Mouse (Mus musculus) retina, embryonic 14.5 days (tissue): ENCODE data around the gene Ttc30a2.
"Not testable (repeated sequence)": the region's sequence is repeated elsewhere in the genome, so short reads cannot be mapped to it uniquely, and the experiment has no call there.

ENCODE experiments used
- DNase-seq: peaks from one replicate; pipeline ENCODE4 v3.0.0-alpha.2; 2015; ENCODE audit warnings: low spot score

The Ttc30a2 gene

DNA sequence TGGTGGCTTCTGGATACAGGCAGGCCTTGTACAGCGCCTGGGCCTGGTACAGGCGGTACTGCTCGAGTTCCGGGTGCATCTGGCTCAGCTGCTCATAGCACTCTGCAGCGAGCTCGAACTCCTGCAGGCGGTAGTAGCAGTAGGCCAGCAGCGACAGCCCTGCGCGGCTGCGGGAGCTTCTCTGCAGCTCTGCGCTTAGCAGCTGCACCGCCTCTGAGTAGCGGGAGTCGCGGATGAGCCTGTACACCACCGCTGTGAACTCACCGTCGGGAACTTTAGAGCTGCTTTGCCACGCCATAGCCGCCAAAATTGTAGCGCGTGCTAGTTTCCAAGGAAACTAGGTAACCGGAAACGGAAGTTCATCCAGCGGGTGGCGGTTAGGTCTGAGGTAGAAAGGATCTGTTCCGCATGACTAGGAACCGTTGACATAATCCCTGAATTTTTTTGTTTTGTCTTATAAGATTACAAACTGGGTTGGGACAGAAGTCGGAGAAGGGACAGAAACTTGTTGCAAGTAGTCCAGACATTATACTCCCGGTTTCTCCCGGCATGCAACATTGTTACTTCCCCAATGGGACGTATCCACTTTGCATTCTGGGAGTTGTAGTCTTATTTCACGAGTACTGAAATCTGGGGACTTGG lies 3.6 kb upstream of the Ttc30a2 start, which contains the start of gene Ttc30a1:
TSS of gene Ttc30a1 (minus strand) at position 528 of the 642 bp plus-strand sequence.
- DNase-seq = peak; percentile 87

DNA sequence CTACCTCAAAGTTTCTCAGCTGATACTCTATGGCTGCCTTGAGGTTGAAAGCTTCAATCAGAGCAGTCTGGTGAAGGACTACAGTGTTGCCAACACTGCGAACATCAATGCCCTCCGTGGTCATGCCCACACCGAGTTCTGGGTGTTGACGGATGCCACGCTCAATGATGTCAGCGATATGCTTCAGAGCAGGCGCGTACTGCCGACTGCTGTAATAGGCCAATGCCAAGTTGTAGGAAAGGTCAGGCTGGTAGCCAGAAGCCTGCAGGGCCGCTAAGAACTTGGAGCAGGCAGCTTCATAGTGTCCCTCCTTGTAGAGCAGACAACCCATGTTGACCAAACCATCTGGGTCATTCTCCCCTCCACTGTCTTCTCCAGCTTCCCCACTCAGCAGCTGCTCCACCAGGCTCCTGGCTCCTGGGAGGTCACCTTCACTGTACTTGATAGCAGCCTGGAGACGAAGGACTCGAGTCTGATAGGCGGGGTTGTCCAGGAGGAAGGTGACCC lies 3.0 kb upstream of the Ttc30a2 start:
- DNase-seq = not testable (repeated sequence)

DNA sequence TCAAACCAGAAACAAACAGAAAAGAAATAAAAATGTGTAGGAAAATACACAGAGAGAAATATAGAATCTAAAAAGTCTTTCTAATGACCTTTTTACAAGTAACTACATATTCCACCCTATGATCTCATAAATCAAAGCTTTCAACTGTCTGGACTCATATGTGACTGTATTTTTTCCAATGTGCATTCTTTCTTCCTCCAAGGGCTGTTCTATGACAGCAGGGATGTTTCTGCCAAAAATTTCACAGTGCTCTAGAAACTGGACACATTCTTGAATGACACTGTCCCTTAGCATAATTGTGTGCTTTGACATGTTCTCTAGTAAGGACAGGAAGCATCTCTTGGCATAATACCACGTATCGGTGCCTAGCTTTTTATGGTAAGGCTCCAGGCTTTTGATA lies 1.9 kb downstream of the Ttc30a2 start:
- DNase-seq = not testable (repeated sequence)

DNA sequence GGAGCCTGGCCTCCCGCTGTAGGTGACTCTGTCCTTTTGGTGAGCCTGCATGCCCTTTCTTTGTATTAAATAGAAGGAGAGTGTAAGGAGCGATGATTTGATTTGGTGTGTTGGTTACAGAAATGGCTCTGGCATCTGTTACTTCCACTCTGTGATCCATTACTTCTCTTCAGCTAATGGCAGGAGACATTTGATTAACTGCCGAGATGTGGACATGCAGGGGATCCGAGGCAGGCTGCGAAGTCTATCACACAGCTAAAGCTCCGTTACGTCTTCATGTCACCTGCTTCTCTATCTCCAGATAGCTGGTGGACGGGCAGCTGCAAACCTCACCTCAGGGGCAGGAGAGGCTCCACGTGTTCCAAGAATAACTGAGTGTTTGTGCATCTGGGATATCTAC lies 3.8 kb downstream of the Ttc30a2 start:
- DNase-seq = no peak

DNA sequence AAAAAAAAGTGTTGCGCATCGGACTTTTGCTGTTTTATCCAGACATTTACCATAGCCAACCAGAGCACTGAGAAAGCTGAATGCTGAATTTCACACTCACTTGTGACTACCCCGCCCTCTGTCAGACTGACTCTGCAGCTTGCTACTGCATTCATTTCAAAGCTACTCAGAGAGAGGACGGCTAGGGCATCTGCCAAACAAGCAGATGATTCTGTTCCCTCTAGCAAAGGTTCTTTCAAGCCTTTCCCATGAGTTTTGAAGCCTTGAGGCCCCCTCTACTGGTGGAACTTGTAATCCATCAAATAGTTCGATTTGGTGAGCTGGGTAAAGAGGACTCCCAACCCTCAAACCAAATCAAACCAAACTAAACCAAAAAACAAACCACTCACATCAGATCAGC lies 13.0 kb downstream of the Ttc30a2 start:
- DNase-seq = peak; percentile 81

DNA sequence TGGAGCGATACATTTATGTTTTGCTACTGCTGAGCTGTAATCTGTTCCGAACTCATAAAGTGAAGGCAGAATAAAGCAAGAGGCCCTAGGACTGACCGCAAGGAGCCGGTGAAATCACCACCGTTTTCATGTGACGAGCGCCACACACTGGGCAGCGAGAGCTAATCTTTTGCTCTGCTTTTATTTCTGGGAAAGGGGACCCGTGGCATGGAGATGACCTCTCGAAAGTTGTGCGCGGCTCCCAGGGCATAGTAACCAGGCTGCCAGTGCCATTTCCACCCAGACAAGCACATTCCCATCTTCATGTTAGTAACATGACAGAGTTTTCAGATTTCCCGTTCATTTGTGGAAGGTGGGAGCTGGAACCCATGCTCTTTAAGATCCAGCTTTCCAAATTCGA lies 13.5 kb downstream of the Ttc30a2 start:
- peak; percentile 67 for DNase-seq

DNA sequence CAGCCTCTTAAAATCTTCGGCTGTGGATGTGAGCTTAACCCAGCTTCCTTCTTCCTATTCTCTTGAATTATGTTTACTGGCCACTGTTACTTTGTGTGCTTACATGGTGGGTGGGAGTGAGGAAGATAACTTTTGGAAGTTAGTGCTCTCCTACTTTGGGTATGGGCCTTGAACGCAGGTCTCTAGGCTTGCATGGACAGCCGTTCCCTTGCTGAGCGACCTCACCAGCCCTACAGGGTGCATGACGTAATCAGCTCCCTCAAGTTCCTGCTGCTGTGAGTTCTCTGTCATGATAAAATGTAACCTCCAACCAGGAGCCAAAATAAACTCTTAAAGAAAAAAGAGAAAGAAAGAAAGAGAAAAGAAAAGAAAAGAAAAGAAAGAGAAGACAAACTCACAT lies 13.9 kb downstream of the Ttc30a2 start:
- no peak for DNase-seq

DNA sequence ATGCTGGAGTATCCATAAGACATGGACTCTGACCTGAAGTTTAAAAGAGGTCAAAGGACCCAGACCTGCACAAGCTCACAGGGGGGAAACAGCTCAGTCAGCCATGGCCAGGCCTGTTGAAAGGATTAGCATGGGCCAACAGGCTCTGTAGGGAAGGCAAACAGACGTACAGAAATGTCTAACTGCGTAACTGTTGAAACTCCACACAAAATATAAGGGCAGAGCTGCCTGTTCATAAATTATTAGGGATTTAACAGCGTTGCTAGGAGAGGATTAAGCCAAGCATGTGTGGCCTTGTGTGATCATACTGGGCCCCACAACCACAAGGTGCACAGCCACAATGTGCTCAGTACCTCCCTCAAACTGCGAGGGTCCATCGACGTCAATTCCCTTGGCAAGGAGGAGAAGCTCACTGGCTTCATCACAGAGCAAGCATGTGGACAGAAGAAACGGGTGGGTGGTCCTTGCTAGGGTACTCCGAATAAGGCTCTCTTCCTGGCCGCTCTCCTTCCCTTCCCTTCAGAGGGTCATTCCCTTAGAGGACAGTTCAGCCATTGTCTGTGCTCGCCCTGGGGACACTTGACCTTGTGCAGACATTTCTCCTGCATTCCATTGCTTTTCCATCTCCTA lies 14.6 kb downstream of the Ttc30a2 start:
- DNase-seq = no peak

DNA sequence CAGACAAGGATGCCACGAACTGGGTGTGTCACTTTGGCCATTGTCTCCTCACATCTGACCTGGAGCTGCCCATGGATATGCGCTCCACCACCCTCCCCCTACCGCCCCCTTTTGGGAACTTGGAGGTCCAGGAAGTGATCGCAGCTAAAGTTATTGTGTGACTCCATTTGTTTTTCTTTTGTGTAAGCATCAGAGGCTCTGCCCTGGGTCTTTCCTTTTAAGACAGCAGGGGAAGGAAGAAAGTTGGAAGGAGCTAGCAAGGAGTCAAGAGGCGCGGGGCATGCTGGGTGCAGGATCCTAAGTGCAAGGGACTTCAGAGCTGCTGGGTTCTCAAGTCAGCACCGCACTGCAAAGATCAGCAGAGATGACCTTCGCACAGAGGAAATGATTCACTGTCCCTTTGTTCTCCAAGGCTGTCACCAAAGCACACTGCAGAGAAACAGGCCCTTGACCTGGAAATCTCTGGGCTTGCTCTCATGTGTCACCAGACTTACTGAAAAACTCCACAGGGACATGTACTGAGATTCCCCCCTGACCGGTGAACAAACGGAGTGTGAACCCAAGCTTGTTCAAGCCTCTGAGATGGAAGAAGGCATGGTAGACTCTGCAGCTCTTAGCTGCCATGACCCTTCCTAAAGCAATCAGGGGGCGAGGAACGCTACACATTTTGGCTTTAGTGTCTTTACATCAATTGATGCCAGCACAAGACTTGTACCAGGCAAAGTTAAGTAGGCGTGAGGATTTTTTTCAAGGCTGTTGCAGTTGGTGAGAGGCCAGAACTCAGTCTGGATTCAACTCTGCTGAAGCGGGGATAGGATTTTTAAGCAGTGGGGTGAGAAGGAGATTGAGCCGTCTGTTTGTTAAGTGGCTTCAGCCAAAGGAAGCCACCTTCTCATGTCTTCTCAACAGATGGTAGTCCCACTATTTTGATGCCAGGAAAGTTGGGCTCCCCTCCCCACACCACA lies 17.3 kb downstream of the Ttc30a2 start:
- DNase-seq = peak; percentile 15

DNA sequence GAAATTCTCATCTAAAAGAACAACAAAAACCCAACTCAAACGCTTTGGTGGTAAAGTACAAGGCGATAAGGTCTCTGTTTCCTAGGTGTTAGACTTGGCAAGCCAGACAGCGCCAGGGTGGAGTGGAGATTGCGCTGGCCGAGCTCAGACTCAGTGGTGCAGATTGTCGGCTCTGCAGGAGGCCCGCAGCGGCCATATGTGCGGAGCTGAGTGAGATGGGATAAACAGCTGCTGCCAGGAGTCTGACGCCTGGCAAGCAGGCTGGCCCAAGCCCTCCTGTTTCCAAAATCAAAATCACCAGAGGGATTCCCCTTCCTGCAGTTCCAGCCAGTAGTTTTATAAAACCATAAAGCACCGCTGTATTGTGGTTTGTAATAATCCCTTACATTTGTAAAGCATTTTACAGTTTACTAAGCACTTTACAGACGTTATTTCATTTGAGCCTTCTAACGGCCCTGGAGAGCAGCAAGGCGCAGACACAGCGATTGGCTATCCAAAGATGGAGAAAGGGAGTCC lies 18.1 kb downstream of the Ttc30a2 start:
- DNase-seq = peak; percentile 54

DNA sequence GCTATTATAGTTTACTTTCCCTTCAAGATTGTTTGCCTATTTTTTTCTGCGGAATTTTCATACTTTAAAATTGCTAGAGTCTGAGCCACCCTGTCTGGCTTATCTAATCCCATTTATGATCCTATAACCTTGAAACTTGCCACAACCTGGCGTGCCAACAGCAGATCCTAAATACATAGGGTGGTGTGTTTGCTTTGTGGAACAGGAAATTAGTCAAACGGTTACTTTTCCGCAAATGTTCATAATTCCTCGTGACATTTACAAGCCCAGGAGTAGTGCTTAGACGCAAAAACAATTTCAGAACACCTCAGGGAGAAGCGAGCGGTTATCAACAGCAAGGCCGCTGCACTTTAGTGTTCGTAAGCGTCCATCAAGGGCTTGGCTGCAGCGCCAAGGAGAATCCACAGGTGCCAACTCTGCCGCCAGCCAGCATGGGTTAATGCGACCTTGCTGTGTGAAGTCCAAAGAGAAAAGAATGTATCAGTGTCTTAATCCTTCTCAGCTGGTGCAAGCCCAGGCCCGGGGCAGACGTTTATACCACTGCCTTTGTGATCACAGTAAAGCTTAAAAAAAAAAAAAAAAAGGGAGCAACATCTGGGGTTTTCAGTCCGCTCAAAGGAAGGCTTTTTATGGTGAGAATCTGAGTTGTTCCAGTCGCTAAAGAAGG lies 18.7 kb downstream of the Ttc30a2 start:
- peak; percentile 54 for DNase-seq

DNA sequence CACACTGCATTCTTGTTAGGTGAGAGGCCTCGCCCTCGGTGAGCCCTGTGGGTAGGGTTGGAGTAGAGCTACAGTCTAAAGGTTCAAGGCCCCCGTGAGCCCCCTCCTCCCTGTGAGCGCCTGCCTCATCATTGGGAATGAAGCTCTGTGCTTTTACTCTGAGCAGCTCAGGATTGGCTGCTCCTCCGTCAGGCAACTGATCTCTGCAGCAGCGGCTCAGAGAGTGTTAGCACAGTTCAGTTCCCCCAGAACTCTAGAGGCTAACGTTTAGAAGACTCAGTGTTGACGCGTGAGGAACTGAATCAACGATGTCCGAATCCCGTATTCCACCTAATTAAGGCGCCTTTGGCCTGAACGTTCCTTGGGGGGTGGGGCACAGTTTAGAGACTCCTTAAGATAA lies 22.3 kb downstream of the Ttc30a2 start:
- DNase-seq = no peak

DNA sequence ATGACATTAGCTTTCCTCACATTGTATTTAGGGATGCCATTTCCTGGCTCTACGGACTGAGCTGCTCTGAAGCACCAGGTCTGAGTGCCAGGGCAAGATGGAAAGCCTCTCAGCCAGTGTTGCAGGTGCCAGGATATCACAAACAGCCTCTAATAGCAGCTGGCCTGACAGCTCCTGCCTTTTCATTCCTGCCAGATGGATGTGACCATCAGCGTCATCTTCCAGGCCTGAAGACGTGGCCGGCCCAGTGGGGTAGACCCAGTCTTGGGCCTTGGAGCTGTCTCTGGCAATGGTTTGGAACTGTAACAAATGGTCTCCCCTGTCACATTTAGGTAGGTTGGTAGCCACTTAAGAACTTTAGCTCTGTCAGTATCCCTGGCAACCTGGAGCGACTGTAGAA lies 24.6 kb downstream of the Ttc30a2 start:
- DNase-seq = no peak

DNA sequence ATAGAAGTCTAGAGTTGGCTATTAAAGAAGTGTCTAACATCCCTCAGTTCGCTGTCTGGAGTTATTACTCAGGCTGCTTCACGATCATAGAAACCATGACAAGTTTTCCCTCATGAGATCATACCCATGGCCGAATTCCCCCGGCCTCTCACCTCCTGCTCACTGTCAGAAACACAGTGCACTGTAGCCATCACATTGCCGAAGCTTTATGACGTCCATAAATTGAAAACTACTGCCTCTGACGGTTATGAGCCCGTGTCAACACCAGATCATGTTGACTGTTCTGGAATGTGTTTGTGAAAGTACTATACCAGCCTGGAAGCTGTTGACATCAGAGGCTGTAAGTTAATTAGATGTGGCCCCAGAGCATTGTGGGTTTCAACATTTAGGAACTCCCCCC lies 27.3 kb downstream of the Ttc30a2 start:
- DNase-seq = no peak

DNA sequence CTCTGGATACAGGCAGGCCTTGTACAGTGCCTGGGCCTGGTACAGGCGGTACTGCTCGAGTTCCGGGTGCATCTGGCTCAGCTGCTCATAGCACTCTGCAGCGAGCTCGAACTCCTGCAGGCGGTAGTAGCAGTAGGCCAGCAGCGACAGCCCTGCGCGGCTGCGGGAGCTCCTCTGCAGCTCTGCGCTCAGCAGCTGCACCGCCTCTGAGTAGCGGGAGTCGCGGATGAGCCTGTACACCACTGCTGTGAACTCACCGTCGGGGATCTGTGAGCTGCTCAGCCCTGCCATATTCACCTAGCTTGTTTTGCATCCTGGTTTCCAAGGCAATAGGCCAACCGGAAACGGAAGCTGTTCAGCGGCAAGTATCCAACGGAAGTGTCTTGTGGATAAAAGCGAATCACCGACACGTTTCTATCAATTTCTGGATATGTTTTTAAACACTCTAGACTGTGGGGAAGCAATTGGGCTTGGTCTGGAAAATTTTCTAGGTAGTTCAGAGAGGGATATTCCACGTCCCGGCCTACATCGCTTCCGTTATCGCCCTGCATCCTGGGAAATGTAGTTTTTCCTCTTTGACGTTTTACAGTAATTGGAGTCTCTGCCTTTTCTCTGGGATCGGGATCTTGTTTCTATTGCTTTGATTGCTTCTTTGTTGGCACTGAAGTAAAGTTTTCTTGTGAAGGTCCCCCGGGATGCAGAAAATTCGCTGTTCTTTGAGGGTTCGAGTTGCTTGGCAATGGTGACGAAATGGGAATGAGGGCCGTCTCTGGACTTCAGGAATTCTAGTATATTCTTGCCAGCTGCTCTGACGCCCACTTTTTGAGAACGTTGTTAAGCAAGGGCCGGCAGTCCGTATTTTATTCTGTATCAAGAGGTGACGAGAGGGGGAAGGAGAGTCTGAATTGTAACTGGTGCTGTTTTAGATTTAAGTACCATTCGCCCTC lies 39.6 kb downstream of the Ttc30a2 start, which contains the start of gene Ttc30b:
TSS of gene Ttc30b (minus strand) at position 469 of the 947 bp plus-strand sequence.
- DNase-seq = peak; percentile 78

DNA sequence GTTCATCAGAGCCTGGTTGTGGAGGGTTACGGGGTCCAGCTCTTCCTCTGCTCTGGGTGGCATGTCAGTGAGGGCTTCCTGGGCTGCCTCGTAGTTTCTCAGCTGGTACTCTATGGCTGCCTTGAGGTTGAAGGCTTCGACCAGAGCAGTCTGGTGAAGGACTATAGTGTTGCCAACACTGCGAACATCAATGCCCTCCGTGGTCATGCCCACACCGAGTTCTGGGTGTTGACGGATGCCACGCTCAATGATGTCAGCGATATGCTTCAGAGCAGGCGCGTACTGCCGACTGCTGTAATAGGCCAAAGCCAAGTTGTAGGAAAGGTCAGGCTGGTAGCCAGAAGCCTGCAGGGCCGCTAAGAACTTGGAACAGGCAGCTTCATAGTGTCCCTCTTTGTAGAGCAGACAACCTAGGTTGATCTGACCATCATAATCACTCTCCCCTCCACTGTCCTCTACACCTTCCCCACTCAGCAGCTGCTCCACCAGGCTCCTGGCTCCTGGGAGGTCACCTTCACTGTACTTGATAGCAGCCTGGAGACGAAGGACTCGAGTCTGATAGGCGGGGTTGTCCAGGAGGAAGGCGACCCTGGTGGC lies 40.4 kb downstream of the Ttc30a2 start:
- DNase-seq = not testable (repeated sequence)

DNA sequence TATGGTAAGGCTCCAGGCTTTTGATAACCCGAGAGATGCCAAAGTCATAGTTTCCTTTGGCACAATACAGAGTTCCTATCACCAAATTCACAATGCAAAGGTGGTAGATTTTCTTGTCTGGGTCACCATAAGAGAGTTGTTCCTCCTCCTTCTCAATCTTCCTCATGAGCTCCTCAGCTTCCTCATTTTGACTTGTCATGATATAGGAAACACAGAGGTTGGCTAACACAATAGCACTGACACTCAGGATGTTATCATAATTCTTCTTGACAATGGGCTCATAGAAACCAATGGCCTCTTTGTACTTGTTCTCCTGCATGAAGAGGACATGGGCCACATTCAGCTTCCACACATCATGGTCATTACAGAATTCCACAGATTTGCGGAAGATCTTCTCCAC lies 41.3 kb downstream of the Ttc30a2 start:
- DNase-seq = not testable (repeated sequence)

DNA sequence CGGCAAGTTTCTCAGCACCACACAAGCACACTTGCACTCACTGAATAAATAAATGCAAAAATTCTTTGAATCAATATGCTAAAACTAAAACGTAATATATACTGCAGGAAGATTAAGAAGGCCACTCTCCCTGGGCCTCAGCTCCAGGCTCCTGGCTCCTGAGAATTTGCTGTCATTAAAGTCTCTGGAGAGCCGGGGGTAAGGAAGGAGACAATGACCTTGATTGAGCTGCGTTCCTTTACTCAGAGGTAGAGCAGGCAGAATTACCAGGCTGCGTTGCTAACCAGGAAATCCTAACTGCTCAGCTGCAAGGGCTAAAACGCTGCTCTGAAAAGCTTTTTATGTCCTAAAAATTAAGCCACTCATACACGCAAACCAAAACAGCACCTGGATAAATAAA lies 44.4 kb downstream of the Ttc30a2 start:
- no peak for DNase-seq

DNA sequence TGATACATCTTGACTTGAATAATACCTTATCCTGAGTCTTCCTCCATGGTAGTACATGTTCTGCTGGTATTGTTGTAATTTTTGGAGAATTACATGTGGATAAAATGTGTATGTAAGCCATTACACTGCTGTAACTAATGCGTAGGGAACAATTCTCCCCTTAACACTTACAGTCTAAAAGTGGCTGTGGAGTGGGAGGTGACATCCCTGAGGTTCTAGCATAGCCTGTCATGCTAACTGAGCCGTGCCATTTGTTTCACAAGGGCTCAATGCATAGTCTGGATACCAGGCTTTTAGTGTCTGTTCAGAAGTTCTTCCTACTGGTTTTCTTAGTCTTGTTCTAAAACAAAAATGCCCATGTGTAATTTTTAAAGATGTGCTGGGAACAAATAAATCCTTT lies 47.0 kb downstream of the Ttc30a2 start:
- no peak for DNase-seq
